Mouse (Mus musculus) midbrain, postnatal 0 days (tissue): Measurements from ENCODE around the gene Slc10a4. TPM values are rescaled to one million over a fixed set of nuclear protein-coding genes. Genes with fewer than 3 reads are reported as not detected.
A peak's percentile ranks its signal among the peaks of the same experiment; 100 is the strongest.

Experiments
- ATAC-seq: fragments of 200-750 bp; cut with Nextera tagmentation; 2 replicates; pipeline ENCODE4 v1.8.0; 2017; ENCODE audit warnings: moderate number of reproducible peaks, mild to moderate bottlenecking, moderate TSS enrichment, moderate library complexity; ENCODE audit not compliant: low FRiP score
- DNase-seq: peaks from one replicate; pipeline ENCODE4 v3.0.0-alpha.2; 2015; ENCODE audit warnings: low spot score
- H3K27ac ChIP-seq: fragments of 300-500 bp; sonication (generic); 2 replicates; pipeline ENCODE4 v1.5.1; 2014; ENCODE audit warnings: low read depth, mild to moderate bottlenecking, low read length, mixed read lengths
- H3K27me3 ChIP-seq: fragments of 300-500 bp; sonication (generic); 2 replicates; pipeline ENCODE4 v1.6.1; 2014; ENCODE audit warnings: low read length, control low read depth, mixed read lengths; ENCODE audit not compliant: insufficient read depth
- H3K36me3 ChIP-seq: fragments of 300-500 bp; sonication (generic); 2 replicates; pipeline ENCODE4 v1.6.1; 2014; ENCODE audit warnings: low read length, control low read depth, mixed read lengths; ENCODE audit not compliant: insufficient read depth
- H3K4me1 ChIP-seq: fragments of 300-500 bp; sonication (generic); 2 replicates; pipeline ENCODE4 v1.6.1; 2014; ENCODE audit warnings: mild to moderate bottlenecking, control low read depth, antibody characterized with exemption, low read length, mixed read lengths; ENCODE audit not compliant: insufficient read depth
- H3K4me2 ChIP-seq: fragments of 300-500 bp; sonication (generic); 2 replicates; pipeline ENCODE4 v1.6.1; 2014; ENCODE audit warnings: low read depth, mild to moderate bottlenecking, low read length, mixed read lengths; ENCODE audit not compliant: poor library complexity, severe bottlenecking
- H3K4me3 ChIP-seq: fragments of 300-500 bp; sonication (generic); 2 replicates; pipeline ENCODE4 v1.5.1; 2014; ENCODE audit warnings: low read depth, mild to moderate bottlenecking, low read length, moderate library complexity
- H3K9ac ChIP-seq: fragments of 300-500 bp; sonication (generic); replicated peaks from 2 replicates; pipeline ENCODE4 v1.6.1; 2014; ENCODE audit warnings: mild to moderate bottlenecking, low read length, moderate library complexity, mixed read lengths; ENCODE audit not compliant: poor library complexity, severe bottlenecking
- H3K9me3 ChIP-seq: fragments of 300-500 bp; sonication (generic); 2 replicates; pipeline ENCODE4 v1.6.1; 2016; ENCODE audit warnings: low read length, control low read depth
- CTCF ChIP-seq: IDR thresholded peaks from 2 replicates; pipeline ENCODE4 v1.5.1; 2016; ENCODE audit warnings: antibody characterized with exemption, mild to moderate bottlenecking
- WGBS: fragments of 180-500 bp; shearing (Covaris S2); extraction: QIAGEN DNeasy Blood & Tissue Kit; methylation state at CpG from one replicate; pipeline ENCODE4 v1.1.7; 2014; 5-methylcytosine and 5-hydroxymethylcytosine counted together
- polyA plus RNA-seq: library from polyadenylated mRNA; unstranded; fragments of >200 nt; fragmentation: Nextera tagmentation; extraction: Ambion mirVana; gene quantifications from 2 replicates; pipeline ENCODE4 v1.2.1, GENCODE M21; 2015
- total RNA-seq: library from RNA; depleted of rRNA; stranded (reverse); fragments of >200 nt; gene quantifications from 2 replicates; pipeline ENCODE4 v1.2.3, GENCODE M21; 2014

Gene Slc10a4
- total and polyA plus RNA-seq, 2 experiments from 2014 or later = 19.9 to 24.4 TPM

DNA sequence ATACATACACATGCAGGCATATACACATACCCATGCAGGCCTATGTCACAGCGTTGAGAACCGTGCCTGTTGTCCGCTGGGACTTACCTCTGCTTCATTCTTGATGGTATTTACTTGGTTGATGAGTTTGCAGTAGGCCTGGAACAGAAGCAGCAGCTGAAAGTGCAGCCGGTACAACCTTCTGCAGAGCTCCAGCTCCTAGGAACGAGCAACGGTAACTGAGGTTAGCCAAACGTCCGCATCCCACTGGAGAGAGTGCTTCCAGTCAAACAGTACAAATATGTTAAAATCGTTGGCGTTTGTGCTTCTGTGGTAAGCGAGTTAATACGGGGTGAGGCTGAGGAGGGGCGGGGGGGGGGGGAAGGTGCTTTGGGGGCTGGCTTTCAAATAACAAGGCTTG is 17.1 kb downstream of the Slc10a4 start:
- no peak overlapping the region for H3K27ac ChIP-seq
- no peaks in the 10 kb centered on the region for H3K4me1 ChIP-seq
- DNase-seq = no peak
- no peak for TF ChIP-seq CTCF
- H3K36me3 ChIP-seq = peaks cover 23% of the 10 kb centered on the region
- no peak overlapping the region for H3K9ac ChIP-seq
- no peak for ATAC-seq
- no peaks in the 10 kb centered on the region for H3K27me3 ChIP-seq
- H3K4me3 ChIP-seq = no peak overlapping the region
- H3K9me3 ChIP-seq = no peaks in the 10 kb centered on the region
- WGBS = 94% methylated on average over 13 of the region's 13 CpGs
- no peak overlapping the region for H3K4me2 ChIP-seq

GRCm38 (mm10) chr5:73028646-73029045 is 22.0 kb downstream of the Slc10a4 start:
- H3K27ac ChIP-seq = no peak overlapping the region
- ATAC-seq (no peak), DNase-seq (no peak)
- no peak overlapping the region for H3K4me2 ChIP-seq
- WGBS = 83% methylated on average over 13 of the region's 13 CpGs
- no peaks in the 10 kb centered on the region for H3K4me1 ChIP-seq
- no peaks in the 10 kb centered on the region for H3K9me3 ChIP-seq
- H3K36me3 ChIP-seq = peaks cover 55% of the 10 kb centered on the region
- H3K9ac ChIP-seq = no peak overlapping the region
- no peaks in the 10 kb centered on the region for H3K27me3 ChIP-seq
- H3K4me3 ChIP-seq = no peak overlapping the region
- TF ChIP-seq CTCF = no peak

GRCm38 (mm10) chr5:73032481-73032880 is 25.8 kb downstream of the Slc10a4 start:
- Histone ChIP-seq H3K27me3 (no peaks in the 10 kb centered on the region), H3K4me1 (no peaks in the 10 kb centered on the region), H3K4me2 (no peak overlapping the region), H3K27ac (no peak overlapping the region), H3K36me3 (peaks cover 54% of the 10 kb centered on the region), H3K9ac (no peak overlapping the region), H3K4me3 (no peak overlapping the region), H3K9me3 (no peaks in the 10 kb centered on the region)
- ATAC-seq (no peak), DNase-seq (no peak)
- no peak for TF ChIP-seq CTCF
- WGBS = 91% methylated on average over 11 of the region's 11 CpGs

DNA sequence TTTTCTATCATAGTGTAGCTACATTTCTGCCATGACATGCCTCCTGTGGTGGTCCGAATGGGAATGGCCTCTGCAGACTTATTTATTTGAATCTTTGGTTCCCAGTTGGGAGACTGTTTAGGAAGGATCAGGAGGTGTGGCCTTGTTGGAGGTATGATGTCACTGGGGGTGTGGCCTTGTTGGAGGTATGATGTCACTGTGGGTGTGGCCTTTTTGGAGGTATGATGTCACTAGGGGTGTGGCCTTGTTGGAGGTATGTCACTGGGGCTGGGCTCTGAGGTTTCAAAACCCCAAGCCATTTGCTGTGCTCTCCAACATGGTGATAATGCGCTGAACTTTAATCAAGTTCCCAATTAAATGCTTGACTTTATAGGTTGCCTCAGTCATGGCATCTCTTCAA is 37.4 kb downstream of the Slc10a4 start:
- no peak for DNase-seq
- ATAC-seq = peak; percentile 49; the same call in 1 of the 2 replicates
- no peak for TF ChIP-seq CTCF
- Histone ChIP-seq H3K27me3 (no peaks in the 10 kb centered on the region), H3K4me3 (no peak overlapping the region), H3K9me3 (no peaks in the 10 kb centered on the region), H3K27ac (no peak overlapping the region), H3K9ac (no peak overlapping the region), H3K4me2 (no peak overlapping the region), H3K36me3 (peaks cover 22% of the 10 kb centered on the region), H3K4me1 (no peaks in the 10 kb centered on the region)
- WGBS = 98% methylated on average over 2 of the region's 2 CpGs

DNA sequence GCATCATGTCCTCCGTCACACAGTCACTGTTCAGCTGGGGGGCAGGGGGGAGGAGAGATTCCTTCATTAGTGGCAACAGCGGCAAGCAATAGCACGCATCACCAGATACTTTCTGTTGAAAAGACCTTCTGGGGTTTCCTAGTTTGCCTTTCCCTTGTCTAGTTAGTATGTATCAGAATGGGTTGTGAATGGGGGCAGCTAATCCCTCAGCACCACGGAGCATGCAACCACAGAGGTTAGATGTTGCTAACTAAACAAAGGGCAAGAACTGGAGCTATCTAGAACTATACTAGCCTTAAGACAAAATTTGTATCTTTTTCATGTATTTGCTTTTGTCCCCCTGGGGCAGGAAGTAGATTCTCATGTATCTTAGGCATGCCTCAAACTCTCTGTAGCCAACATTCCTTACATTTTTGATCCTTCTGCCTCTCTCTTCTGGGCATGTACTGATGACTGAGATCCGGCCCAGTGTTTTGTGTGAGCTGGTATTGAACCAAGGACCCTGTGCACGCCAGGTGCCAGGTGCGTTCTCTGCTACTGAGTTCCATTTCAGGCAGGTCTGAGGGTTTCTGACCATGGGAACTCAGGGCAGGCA is 41.1 kb downstream of the Slc10a4 start:
- DNase-seq = no peak
- Histone ChIP-seq H3K9ac (no peak overlapping the region), H3K9me3 (no peaks in the 10 kb centered on the region), H3K4me2 (no peak overlapping the region), H3K27ac (no peak overlapping the region), H3K36me3 (peaks cover 46% of the 10 kb centered on the region), H3K4me1 (no peaks in the 10 kb centered on the region), H3K4me3 (no peak overlapping the region), H3K27me3 (no peaks in the 10 kb centered on the region)
- ATAC-seq = no peak
- WGBS = 86% methylated on average over 7 of the region's 7 CpGs
- TF ChIP-seq CTCF = no peak

GRCm38 (mm10) chr5:73053933-73054332 is 47.2 kb downstream of the Slc10a4 start:
- ATAC-seq (no peak), DNase-seq (no peak)
- no peak overlapping the region for H3K4me2 ChIP-seq
- peaks cover 60% of the 10 kb centered on the region for H3K36me3 ChIP-seq
- H3K4me3 ChIP-seq = no peak overlapping the region
- H3K9ac ChIP-seq = no peak overlapping the region
- WGBS = 94% methylated on average over 8 of the region's 8 CpGs
- no peaks in the 10 kb centered on the region for H3K27me3 ChIP-seq
- no peaks in the 10 kb centered on the region for H3K4me1 ChIP-seq
- H3K27ac ChIP-seq = no peak overlapping the region
- TF ChIP-seq CTCF = no peak
- H3K9me3 ChIP-seq = no peaks in the 10 kb centered on the region
